Mouse (Mus musculus) adipose tissue, adult 10 weeks (tissue): ENCODE results near the gene Bpifa2. TPM values are rescaled to one million over a fixed set of nuclear protein-coding genes. Genes with fewer than 3 reads are reported as not detected.

Source experiments
- polyA plus RNA-seq: library from polyadenylated mRNA; stranded (reverse); fragments of 350-450 nt; fragmentation: Illumina TruSeq; extraction: RNeasy Lipid Tissue Mini Kit (QIAGEN cat#74804); gene quantifications from one replicate; pipeline ENCODE4 v1.2.3, GENCODE M21; 2014; ENCODE audit warnings: low read depth, low replicate concordance

Bpifa2 gene
- not detected for polyA plus RNA-seq

GRCm38 (mm10) chr2:154007965-154008364, at the start of gene Bpifa2:
Gene Bpifa2 (plus strand): TSS chr2:154008265.

DNA sequence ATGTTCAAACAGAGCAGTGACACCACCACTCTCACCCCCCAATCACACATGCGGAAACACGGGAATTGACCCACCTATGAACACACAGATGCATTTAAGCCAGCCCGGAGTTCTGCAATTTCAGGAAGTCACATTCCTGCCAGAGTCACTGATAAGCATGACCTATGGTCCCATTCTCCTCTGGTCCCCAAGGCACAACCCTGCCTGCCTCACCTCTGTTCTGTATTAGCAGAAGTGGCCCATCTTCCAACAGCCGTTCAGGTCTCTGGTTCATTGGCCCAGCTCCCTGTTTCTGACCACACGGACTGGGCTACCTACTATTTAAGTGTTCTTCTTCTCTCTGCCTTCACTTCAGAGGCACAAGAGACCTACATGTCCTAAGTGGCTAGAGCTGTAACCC, 33.5 kb upstream of the Bpifa2 start, which contains the start of gene Bpifa6:
Gene Bpifa6, plus strand, starts transcription at position 364 of the 400 bp plus-strand sequence.

Other genes with a start within 250 kb of the Bpifa2 start
- gene Efcab8, start 228.3 kb upstream of the Bpifa2 start, polyA plus RNA-seq: 1.8 TPM
- gene Sun5, start 137.2 kb upstream of the Bpifa2 start, polyA plus RNA-seq: 3.1 TPM
- not detected for gene Bpifb2, start 133.2 kb upstream of the Bpifa2 start, polyA plus RNA-seq
- gene Bpifb6, start 107.9 kb upstream of the Bpifa2 start, polyA plus RNA-seq: 0.26 TPM
- gene Bpifb3, start 90.0 kb upstream of the Bpifa2 start, polyA plus RNA-seq: not detected
- not detected for gene Bpifb4, start 70.1 kb upstream of the Bpifa2 start, polyA plus RNA-seq
- gene Bpifa6, start 33.3 kb upstream of the Bpifa2 start, polyA plus RNA-seq: not detected
- gene Bpifa3, start 122.1 kb downstream of the Bpifa2 start, polyA plus RNA-seq: 3.4 TPM
- gene Bpifa1, start 134.6 kb downstream of the Bpifa2 start, polyA plus RNA-seq: not detected
- gene Bpifa5, start 154.3 kb downstream of the Bpifa2 start, polyA plus RNA-seq: not detected
- not detected for gene Bpifb1, start 182.6 kb downstream of the Bpifa2 start, polyA plus RNA-seq
- 0.43 TPM for gene Bpifb5, start 215.5 kb downstream of the Bpifa2 start, polyA plus RNA-seq
- gene Bpifb9a, start 249.6 kb downstream of the Bpifa2 start, polyA plus RNA-seq: not detected